Comparison of ENCODE assay signal across 10 mouse cellular contexts in the genomic region with DNA sequence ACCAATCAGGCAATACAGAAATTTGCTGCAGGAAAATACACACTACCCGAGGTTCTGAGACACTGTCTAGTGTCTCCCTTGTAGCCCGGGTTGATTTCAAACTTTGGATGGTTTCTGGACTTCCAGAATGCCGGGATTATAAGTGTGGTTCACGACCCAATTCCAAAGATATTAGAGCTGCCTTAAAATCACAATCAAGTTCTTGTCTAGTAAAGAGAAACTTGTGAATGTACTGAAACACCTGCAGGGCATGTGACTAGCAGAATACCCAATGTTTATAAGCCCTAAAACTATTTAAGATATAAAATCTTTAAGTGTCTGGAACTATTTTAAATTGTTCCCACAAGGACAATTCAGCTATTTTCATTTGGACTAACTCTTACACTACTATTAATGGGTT. TPM values are rescaled to one million over a fixed set of nuclear protein-coding genes. Genes with fewer than 3 reads are reported as not detected.
DNase-seq lines count a peak whose midpoint lies in the region; ATAC-seq and TF ChIP-seq lines count a peak whose summit lies in the region.
"Had no signal": no experiment of that assay in that cellular context is flagged by ENCODE, and none has a peak within 500 bp of the region (broad histone marks: within the 10 kb centered on the region; RNA-seq: fewer than 3 reads in every experiment).

No protein-coding gene starts in this region.

- peak overlapping the region; percentile 99; the same call in 1 of the 2 replicates for H3K9ac ChIP-seq in heart, embryonic 11.5 days (ENCODE audit: low read depth, low read length)
- H3K9ac ChIP-seq in CH12.LX (ENCODE audit: insufficient read depth, low read depth), result peak overlapping the region; percentile 99; the same call in 1 of the 2 replicates
- H3K9ac ChIP-seq in forebrain, embryonic 16.5 days (replicated peaks; ENCODE audit: low read depth, low read length), result no peak overlapping the region

- no peak for ATAC-seq in heart, embryonic 11.5 days (replicated peaks; ENCODE audit: insufficient number of reproducible peaks, low FRiP score, low TSS enrichment)
- ATAC-seq in forebrain, embryonic 16.5 days, result no peak

- no peaks in the 10 kb centered on the region for H3K27me3 ChIP-seq in heart, embryonic 11.5 days (ENCODE audit: control insufficient read depth, insufficient read depth, low read length)
- no peaks in the 10 kb centered on the region for H3K27me3 ChIP-seq in CH12.LX (replicated peaks)
- no peaks in the 10 kb centered on the region for H3K27me3 ChIP-seq in forebrain, embryonic 16.5 days (replicated peaks; ENCODE audit: control insufficient read depth, insufficient read depth, low read length)
- H3K27me3 ChIP-seq: Patski had no signal

- no peak overlapping the region for H3K27ac ChIP-seq in heart, embryonic 11.5 days (ENCODE audit: low read depth, low read length)
- H3K27ac ChIP-seq in CH12.LX (ENCODE audit: insufficient read depth, low read depth), result no peak overlapping the region
- H3K27ac ChIP-seq in forebrain, embryonic 16.5 days (ENCODE audit: low read length), result no peak overlapping the region
- no peak overlapping the region; the same call in 1 of the 2 replicates for H3K27ac ChIP-seq in macrophage

- WGBS in heart, embryonic 11.5 days (ENCODE audit: insufficient replicate concordance), result 12% methylated on average over 4 of the region's 4 CpGs
- 6% methylated on average over 4 of the region's 4 CpGs for WGBS in forebrain, embryonic 16.5 days
- WGBS in macrophage (ENCODE audit: missing documents), result 9% methylated on average over 4 of the region's 4 CpGs

- peak overlapping the region; percentile 99 for H3K4me3 ChIP-seq in heart, embryonic 11.5 days (ENCODE audit: low read depth, low read length)
- H3K4me3 ChIP-seq in CH12.LX (replicated peaks in 1 of 3; ENCODE audit: low read depth in 2 of 3, low read length in 2 of 3, poor library complexity in 1 of 3) (peak overlapping the region; percentile 46 to 92 (median 91)), macrophage (ENCODE audit: inconsistent target) (peak overlapping the region; percentile 75)
- peak overlapping the region; percentile 72 for H3K4me3 ChIP-seq in forebrain, embryonic 16.5 days (replicated peaks; ENCODE audit: low read length)

- TF ChIP-seq POLR2A in CH12.LX (IDR thresholded peaks at IDR 0.05; ENCODE audit: low read depth, low read length), result no peak

- no peak for TF ChIP-seq RAD21 in CH12.LX (IDR thresholded peaks at IDR 0.05; ENCODE audit: low read depth, low read length)

- in situ Hi-C loops in CH12.LX (cut with MboI; ENCODE audit: low pct_ligation_motif_present, low pct_unique_long_range_greater_than_20kb, low sequenced_read_pairs), result no loop called here

- H3K9me3 ChIP-seq in heart, embryonic 11.5 days (replicated peaks; ENCODE audit: control insufficient read depth, low read length), result no peaks in the 10 kb centered on the region
- no peaks in the 10 kb centered on the region for H3K9me3 ChIP-seq in CH12.LX (replicated peaks; ENCODE audit: low read length)
- no peaks in the 10 kb centered on the region for H3K9me3 ChIP-seq in forebrain, embryonic 16.5 days (ENCODE audit: control insufficient read depth, low read length)

- H3K79me2 ChIP-seq in CH12.LX (replicated peaks; ENCODE audit: control insufficient read depth, extremely low read depth, insufficient read depth, poor library complexity, severe bottlenecking) (peaks cover 59% of the 10 kb centered on the region), macrophage (ENCODE audit: inconsistent target) (peaks cover 58% of the 10 kb centered on the region)

- TF ChIP-seq EP300 in CH12.LX (IDR thresholded peaks at IDR 0.05; ENCODE audit: low read length), result no peak

- peak overlapping the region; percentile 82 for H3K4me2 ChIP-seq in heart, embryonic 11.5 days
- H3K4me2 ChIP-seq in CH12.LX (ENCODE audit: insufficient read depth, low read depth, poor library complexity, severe bottlenecking), result peak overlapping the region; percentile 87
- H3K4me2 ChIP-seq in forebrain, embryonic 16.5 days (ENCODE audit: low read length), result peak overlapping the region; percentile 78

- H3K4me1 ChIP-seq in heart, embryonic 11.5 days (ENCODE audit: control insufficient read depth, insufficient read depth, low read length), result peaks cover 38% of the 10 kb centered on the region
- peaks cover 5 to 40% of the 10 kb centered on the region in 2 experiments for H3K4me1 ChIP-seq in CH12.LX (ENCODE audit: control insufficient read depth in 1 of 2, insufficient read depth in 2 of 2)
- peaks cover 28% of the 10 kb centered on the region for H3K4me1 ChIP-seq in forebrain, embryonic 16.5 days (replicated peaks; ENCODE audit: control insufficient read depth, insufficient read depth, low read length)

- dilution Hi-C loops in CH12.LX (cut with MboI; ENCODE audit: extremely low pct_ligation_motif_present, extremely low pct_unique_long_range_greater_than_20kb, low sequenced_read_pairs), result no loop called here

- no peak for TF ChIP-seq CTCF in CH12.LX (conservative IDR thresholded peaks at IDR 0.05 in 1 of 2, IDR thresholded peaks at IDR 0.05 in 1 of 2; ENCODE audit: low read depth in 2 of 2, low read length in 2 of 2)

- H3K36me3 ChIP-seq in heart, embryonic 11.5 days (ENCODE audit: control insufficient read depth, insufficient read depth, low read length), result no peaks in the 10 kb centered on the region
- H3K36me3 ChIP-seq in CH12.LX (replicated peaks in 1 of 2; ENCODE audit: control insufficient read depth in 1 of 2, insufficient read depth in 1 of 2, low read length in 1 of 2) (peaks cover 4 to 12% of the 10 kb centered on the region in 2 experiments), macrophage (ENCODE audit: inconsistent target) (no peaks in the 10 kb centered on the region)
- no peaks in the 10 kb centered on the region for H3K36me3 ChIP-seq in forebrain, embryonic 16.5 days (ENCODE audit: control insufficient read depth, insufficient read depth)

- DNase-seq in heart, adult 18-20 months, result no peak
- peak; percentile 26 for DNase-seq in CH12.LX (ENCODE audit: extremely low read depth)
- DNase-seq in c-Kit-positive CD71-positive TER-119-positive erythroid progenitor cells, embryonic 14.5 days (ENCODE audit: low spot score), result no peak
- DNase-seq in cerebellum, adult 11-12 months, result no peak
- no peak for DNase-seq in layer of hippocampus, adult 9-10 months (ENCODE audit: low spot score)

TF ChIP-seq in CH12.LX, 34 proteins besides CTCF, POLR2A, EP300 and RAD21:
- no peak for TF ChIP-seq RCOR1 (conservative IDR thresholded peaks at IDR 0.05; ENCODE audit: low read depth, low read length)
- TF ChIP-seq USF1 (IDR thresholded peaks at IDR 0.05; ENCODE audit: low read depth, low read length), result no peak
- TF ChIP-seq ETS1 (conservative IDR thresholded peaks at IDR 0.05; ENCODE audit: low read depth, low read length), result no peak
- TF ChIP-seq KAT2A (IDR thresholded peaks at IDR 0.05; ENCODE audit: insufficient replicate concordance, low read length), result no peak
- no peak for TF ChIP-seq MAX (IDR thresholded peaks at IDR 0.05; ENCODE audit: low read length)
- TF ChIP-seq E2F4 (IDR thresholded peaks at IDR 0.05; ENCODE audit: insufficient replicate concordance, low read depth, low read length), result no peak
- TF ChIP-seq IRF4 (IDR thresholded peaks at IDR 0.05; ENCODE audit: low read depth, low read length), result no peak
- TF ChIP-seq NELFE (IDR thresholded peaks at IDR 0.05; ENCODE audit: low read depth, low read length), result no peak
- TF ChIP-seq ELF1 (IDR thresholded peaks at IDR 0.05; ENCODE audit: low read depth, low read length), result no peak
- no peak for TF ChIP-seq TBP (conservative IDR thresholded peaks at IDR 0.05; ENCODE audit: low read depth, low read length)
- no peak for TF ChIP-seq SIN3A (IDR thresholded peaks at IDR 0.05; ENCODE audit: low read length)
- no peak for TF ChIP-seq JUND (conservative IDR thresholded peaks at IDR 0.05; ENCODE audit: low read depth, low read length)
- TF ChIP-seq ZNF384 (IDR thresholded peaks at IDR 0.05; ENCODE audit: low read depth, low read length), result no peak

RNA-seq across cellular contexts. Expression of a gene that starts 1.6 kb away (rescaled TPM):
- polyA plus RNA-seq in heart, embryonic 11.5 days (2014; fragmentation: Nextera tagmentation; extraction: Ambion mirVana), result 172 and 173 TPM in 2 replicates
- total RNA-seq in heart, adult 18-20 months (2021), result 10 to 100 TPM; 91.8 to 92.7 TPM
- total RNA-seq in CH12.LX (2012; rRNA removed) (51.4 and 61.7 TPM in 2 replicates), CH12.LX (2014; rRNA removed) (151 and 170 TPM in 2 replicates)
- polyA plus RNA-seq in CH12.LX (2012; ENCODE audit: insufficient read length, low read depth) (143 and 158 TPM in 2 replicates), macrophage (2018) (55.9 to 98.6 TPM (median 79.0 TPM) in 3 replicates)
- 241 and 271 TPM in 2 replicates for polyA plus RNA-seq in forebrain, embryonic 16.5 days (2015; fragmentation: Nextera tagmentation; extraction: Ambion mirVana)
- total RNA-seq in macrophage (2018; cell fraction: chromatin; rRNA removed), result 10 to 100 TPM; 10.4 to 30.8 (median 18.0) TPM
- 10 to 100 TPM; 65.7 to 93.2 (median 73.0) TPM for total RNA-seq in macrophage (2018; cell fraction: cytosol; rRNA removed)
- 10 to 100 TPM; 20.1 to 55.1 (median 38.7) TPM for total RNA-seq in macrophage (2018; cell fraction: nucleus; rRNA removed)

RNA-seq across cellular contexts. Expression of a gene that starts 30.2 kb away (rescaled TPM):
- polyA plus RNA-seq in heart, embryonic 11.5 days (2014; fragmentation: Nextera tagmentation; extraction: Ambion mirVana), result not detected in 2 replicates
- not detected for total RNA-seq in heart, adult 18-20 months (2021)
- not detected in 2 replicates for total RNA-seq in CH12.LX (2012; rRNA removed)
- not detected in 2 replicates for total RNA-seq in CH12.LX (2014; rRNA removed)
- not detected in 2 replicates for polyA plus RNA-seq in CH12.LX (2012; ENCODE audit: insufficient read length, low read depth)
- 0.11 TPM in 1 of 2 replicates, not detected in the other for polyA plus RNA-seq in forebrain, embryonic 16.5 days (2015; fragmentation: Nextera tagmentation; extraction: Ambion mirVana)
- total RNA-seq in macrophage (2018; cell fraction: chromatin; rRNA removed), result 1 to 10 TPM in 14 of 26 experiments, under 1 TPM in 9, not detected in 3; 0.33 to 3.4 (median 1.3) TPM
- under 1 TPM in 10 of 26 experiments, not detected in 16; 0.06 to 0.19 (median 0.10) TPM for total RNA-seq in macrophage (2018; cell fraction: cytosol; rRNA removed)
- 1 to 10 TPM in 7 of 26 experiments, under 1 TPM in 13, not detected in 6; 0.45 to 2.6 (median 0.77) TPM for total RNA-seq in macrophage (2018; cell fraction: nucleus; rRNA removed)
- polyA plus RNA-seq in macrophage (2018), result 0.10 TPM in 1 of 3 replicates, not detected in the others
- total RNA-seq: hematopoietic stem cell, adult 5-6 weeks had no signal
- polyA plus RNA-seq: Patski had no signal
